Mouse (Mus musculus): Measurements from ENCODE around the gene Cd2.

The Cd2 gene

DNA sequence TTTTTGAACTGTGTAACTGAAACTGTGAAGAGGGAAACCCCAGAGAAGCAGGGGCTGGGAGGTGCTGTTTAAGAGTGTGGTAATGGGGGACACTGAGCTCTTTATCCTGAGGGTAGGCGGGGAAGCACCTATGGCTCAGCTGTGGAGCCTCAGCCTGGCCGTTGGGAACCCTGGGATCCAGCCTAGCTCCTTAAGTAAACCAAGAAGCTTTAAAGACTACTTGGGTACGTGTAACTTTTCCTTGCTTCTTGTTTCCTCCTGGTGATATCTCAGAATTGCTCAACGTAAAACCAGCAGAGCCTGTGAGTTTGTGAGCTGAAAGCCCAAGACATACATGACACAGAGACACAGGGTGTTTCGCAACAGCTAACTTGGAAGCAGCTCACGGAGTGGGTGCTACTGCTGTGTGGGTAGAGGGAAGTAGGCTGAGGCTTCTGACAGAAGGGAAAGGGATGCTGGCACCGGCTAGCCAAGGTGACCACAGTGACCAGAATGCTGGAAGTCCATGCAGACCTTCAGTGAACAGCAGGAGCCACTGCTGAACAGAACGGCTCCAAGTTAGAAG lies 5.9 kb upstream of the Cd2 start:
- peak; percentile 47 for DNase-seq (ENCODE audit: low read depth, low spot score)

GRCm38 (mm10) chr3:101292611-101293010 lies 4.9 kb upstream of the Cd2 start:
- peak; percentile 37 for DNase-seq (ENCODE audit: low read depth, low spot score)

DNA sequence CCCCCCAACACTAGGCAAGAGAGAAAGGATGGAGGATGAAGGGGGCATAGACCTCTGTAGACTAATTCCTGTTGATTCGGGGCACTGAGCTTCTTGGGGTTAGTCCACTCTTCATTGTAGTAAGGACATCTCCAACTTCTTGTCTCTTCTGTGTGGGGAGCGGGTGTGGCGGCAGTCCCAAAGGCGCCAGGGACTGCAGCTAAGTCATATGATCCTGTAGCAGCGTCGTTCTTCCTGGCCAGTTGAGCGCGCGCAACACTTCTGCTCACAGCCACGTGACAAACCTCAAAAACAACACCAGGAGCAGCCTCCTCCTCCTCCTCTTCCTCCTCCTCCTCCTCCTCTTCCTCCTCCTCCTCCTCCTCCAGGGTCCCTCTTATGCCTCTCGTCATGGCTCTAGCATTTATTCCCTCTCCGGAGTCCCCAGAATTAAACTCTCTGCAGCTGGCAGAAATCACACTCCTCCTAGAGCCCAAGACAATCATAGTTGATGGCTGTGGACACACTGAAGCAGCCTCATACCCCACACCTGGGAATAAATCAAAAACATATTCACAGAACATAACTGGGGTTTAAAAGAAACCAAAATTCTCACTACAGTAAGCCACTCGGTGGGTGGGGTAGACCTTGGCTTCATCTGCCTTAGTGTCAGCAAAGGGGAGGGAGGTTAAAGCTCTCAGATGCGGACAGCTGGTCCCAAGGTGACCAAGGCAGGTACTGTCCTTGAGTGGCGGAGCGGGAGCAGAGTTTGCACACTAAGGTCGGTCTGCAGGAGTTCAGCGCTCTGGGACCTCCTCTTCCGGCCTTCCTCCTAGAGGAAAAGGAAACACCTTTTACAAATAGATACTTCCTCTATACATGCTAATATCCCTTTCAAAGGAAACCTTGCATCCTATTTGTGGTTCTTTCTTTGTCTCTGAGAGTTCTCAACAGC lies 3.1 kb upstream of the Cd2 start:
- peak; percentile 69 for DNase-seq (ENCODE audit: low read depth, low spot score)

DNA sequence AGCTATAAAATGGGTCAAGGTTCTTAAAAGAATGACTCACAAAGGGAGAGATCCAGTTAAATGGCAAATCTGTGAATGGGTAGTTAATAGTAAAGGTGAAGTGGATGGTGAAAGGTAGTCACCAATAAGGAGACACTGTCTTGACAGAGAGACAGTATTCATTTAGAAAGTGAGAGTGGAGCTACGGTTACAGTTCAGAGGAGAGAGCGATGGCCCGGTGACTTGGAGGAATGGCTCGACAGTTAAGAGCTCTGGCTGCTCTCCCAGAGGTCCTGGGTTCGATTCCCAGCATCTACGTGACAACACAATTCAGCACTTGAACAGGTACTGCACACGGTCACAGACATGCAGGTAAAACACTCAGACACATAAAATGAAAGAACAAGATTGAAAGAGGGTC lies 2.3 kb upstream of the Cd2 start:
- peak; percentile 51 for DNase-seq (ENCODE audit: low read depth, low spot score)

GRCm38 (mm10) chr3:101289406-101289805 lies 1.7 kb upstream of the Cd2 start:
- DNase-seq (ENCODE audit: low read depth, low spot score) = peak; percentile 26

- DNase-seq (ENCODE audit: low read depth, low spot score) = peak; percentile 72
Observed at GRCm38 (mm10) chr3:101286336-101287325, 1.1 kb downstream of the Cd2 start.

DNA sequence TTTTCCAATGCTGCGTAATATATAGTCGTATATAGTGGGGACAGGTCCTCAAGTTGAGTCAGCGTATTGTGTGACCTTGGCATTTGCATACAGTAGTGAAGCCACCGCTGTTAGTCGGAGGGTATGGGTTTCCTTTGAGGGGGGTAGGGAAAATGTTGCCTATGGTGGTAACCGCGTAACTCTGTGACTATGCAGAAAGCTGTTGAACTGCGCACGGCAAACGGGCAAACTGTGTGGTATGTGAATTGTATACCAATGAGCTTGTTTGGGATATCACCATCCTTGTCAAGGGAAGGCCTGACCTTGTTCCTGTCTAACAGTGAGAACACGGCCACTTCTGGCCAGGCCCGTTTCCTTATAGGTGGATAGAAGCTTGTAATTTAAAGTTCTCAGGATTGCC lies 1.9 kb downstream of the Cd2 start:
- DNase-seq (ENCODE audit: low read depth, low spot score) = peak; percentile 76

DNA sequence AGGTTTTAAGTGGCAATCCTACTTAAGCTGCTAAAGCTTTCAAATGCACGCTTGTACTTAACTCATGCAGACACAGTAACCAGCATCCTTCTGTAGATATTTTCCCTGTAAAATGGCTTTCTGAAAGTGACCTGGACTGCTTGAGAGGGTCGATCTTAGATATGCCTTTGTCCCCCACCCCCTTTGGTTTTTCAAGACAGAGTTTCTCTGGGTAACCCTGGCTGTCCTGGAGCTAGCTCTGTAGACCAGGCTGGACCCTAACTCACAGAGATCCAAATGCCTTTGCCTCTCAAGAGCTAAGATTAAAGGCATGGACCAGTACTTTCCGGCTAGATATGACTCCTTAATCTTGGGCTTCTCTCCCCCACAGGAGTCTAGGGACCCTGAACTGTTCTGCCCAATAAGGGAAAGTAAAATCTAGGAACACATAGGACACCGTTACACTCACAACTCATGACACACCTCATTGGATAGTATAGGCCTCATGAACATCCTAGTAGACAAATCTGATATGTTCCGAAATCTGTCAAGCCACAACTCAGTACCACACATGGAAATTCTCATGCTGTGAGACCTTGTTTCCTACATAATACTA lies 2.6 kb downstream of the Cd2 start:
- DNase-seq (ENCODE audit: low read depth, low spot score) = peak; percentile 49

DNA sequence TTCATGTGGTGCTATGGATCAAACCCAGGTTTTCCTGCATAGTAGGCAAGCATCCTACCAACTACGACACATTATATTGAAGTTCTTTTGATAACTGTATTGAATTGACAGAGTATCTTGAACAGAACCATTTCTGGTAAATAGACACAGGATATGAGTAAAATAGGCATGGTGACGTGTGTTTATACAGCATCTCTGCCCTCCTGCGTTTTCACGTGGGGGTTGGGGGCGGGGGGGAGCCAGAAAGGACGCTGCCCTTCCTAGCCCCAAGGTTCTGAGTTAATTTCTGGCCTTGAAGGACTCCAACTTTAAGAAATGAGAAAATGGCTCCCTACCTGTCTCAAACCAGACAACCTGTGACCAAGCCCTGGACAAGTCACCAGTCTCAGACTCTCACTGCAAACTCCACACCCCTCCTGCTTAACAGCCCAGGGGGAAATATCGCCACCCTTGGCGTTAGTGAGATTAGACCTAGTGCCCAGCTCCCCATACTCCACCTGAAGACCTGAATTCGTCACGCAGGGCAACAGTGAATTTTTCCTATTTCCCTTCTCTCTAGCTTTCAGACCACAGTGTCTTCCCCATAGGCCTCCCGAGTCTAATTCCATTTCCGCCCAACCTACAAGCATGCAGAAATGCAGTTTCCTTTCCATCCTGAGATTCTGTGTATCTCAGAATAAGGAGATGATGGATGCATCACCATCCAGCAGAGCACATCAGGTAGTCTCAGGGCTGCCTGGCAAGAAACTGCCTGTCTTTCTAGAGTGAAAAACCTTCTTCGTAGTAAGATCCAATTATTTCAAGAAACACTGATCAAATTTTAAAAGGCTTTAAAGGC lies 3.7 kb downstream of the Cd2 start:
- DNase-seq (ENCODE audit: low read depth, low spot score) = peak; percentile 87

- DNase-seq (ENCODE audit: low read depth, low spot score) = peak; percentile 63
Observed at GRCm38 (mm10) chr3:101283441-101283840, 4.3 kb downstream of the Cd2 start.

GRCm38 (mm10) chr3:101282556-101283180 lies 5.1 kb downstream of the Cd2 start:
- DNase-seq (ENCODE audit: low read depth, low spot score) = peak; percentile 22

DNA sequence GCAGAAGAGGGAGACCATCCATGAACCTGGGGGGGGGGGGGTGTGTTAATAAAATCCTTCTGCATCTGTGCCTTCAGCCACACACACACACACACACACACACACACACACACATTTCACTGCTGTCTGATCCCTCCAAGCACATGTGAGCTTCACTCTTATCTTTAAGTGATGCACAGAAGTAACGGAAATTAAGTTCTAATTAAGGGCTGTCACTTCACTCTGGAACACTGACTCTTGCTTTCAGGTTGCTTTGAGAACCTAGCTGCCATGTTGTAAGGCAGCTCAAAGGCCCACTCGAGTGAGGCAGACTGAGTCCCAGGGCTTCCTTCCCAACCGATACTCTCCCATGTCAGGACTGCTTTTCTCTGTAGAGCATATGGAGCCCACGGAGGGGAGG lies 5.9 kb downstream of the Cd2 start:
- peak; percentile 59 for DNase-seq (ENCODE audit: low read depth, low spot score)

DNA sequence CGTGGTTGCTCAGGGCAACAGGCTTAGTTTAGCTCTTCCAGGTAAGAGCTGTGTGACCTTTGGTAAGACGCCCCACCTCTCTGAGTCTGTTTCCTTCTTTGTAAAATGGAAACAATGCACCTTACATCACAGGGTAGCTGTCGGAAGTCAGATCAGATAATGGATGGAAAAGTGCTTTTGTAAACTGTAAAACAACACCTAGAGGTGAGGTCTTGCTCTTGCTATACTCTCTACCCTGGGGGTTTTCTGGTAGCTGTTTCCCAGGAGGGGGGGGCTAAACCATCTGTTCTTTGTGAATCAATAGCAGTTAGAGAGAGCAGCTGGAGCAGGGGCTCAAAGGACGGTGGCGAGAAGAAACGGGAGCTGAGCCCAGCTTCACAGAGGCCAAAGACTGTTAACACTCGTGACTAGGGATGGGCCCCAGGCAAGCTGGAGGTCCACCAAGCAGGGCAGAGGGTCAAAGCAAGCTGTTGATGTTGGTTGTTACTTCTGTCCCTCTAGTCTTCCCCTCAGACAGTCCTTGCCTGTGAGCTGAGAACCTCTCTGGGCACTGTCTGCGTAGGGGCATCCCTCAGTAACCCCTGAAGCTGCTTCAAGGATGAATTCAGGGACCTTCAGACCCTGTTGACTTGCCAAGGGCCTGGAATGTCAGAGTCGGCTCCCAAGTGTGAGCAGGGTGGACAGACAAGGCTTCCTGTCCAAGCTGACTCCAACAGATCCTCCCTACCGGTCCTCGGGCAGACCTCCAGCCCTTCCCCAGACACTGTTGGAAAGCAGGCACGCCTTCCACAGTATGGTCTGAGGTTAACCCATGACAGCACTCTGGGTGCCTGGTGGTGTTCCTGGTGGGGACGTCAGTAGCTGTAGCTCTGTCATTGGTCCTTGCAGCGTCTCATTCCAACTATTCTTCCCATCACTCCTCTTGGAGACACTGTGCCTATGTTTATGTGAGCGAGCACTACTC lies 7.1 kb downstream of the Cd2 start:
- peak; percentile 93 for DNase-seq (ENCODE audit: low read depth, low spot score)

DNA sequence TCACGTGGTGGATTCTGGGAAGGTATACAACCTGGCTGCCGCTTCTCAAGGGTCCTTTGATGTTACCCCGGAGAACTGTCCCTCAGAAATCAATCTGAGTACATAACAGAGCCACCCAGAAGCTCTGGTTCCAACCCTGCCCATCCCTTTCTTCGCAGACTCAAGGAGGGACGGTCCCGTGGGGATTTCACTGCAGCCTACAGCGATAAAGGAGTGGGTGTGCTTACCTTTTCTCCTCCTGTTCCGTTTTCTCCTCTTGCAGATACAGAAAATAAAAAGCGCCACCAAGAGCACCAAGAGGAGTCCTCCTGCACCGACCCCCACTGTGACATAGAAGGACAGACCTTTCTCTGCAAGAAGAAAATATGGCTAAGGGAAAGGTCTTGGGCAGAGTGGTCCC lies 8.2 kb downstream of the Cd2 start:
- peak; percentile 75 for DNase-seq (ENCODE audit: low read depth, low spot score)

DNA sequence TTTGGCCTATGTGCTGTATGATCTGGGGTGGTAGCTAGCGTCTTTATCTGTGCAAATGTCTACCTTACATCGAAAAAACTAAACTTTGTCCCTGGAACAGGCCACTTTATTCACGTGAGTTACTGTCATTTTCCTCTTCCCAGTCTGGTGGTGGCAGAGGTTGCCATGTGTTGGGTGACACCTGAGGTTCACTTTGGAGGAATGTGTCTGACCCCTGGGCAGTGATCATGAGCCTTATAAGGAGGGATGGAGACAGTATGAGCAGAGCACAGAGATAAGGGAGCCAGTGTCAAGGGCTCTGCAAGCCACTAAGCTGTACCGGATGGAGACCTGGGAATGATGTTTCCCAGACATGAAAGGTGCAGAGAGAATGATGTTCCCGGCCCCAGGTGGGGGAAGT lies 9.3 kb downstream of the Cd2 start:
- no peak for DNase-seq (ENCODE audit: low read depth, low spot score)

GRCm38 (mm10) chr3:101277830-101278229 lies 9.9 kb downstream of the Cd2 start:
- peak; percentile 38 for DNase-seq (ENCODE audit: low read depth, low spot score)

GRCm38 (mm10) chr3:101276501-101277320 lies 11.0 kb downstream of the Cd2 start:
- peak; percentile 81 for DNase-seq (ENCODE audit: low read depth, low spot score)
